Mouse (Mus musculus) activated CD4-positive, CD25-positive, alpha-beta regulatory T cell, adult 4 months (primary cell): ENCODE data around the gene Tmem102. TPM values are rescaled to one million over a fixed set of nuclear protein-coding genes. Genes with fewer than 3 reads are reported as not detected.

Experiments
- ATAC-seq: one replicate; pipeline ENCODE4 v1.8.0; 2017
- polyA plus RNA-seq, 2 experiments: library from polyadenylated mRNA; unstranded; fragments of 100-300 nt; shearing (Covaris generic); gene quantifications; one replicate each; pipeline ENCODE4 v1.2.1; 2017

The Tmem102 gene
- polyA plus RNA-seq, 2 experiments from 2014 or later, result not detected

GRCm38 (mm10) chr11:69784793-69785272 lies 20.6 kb downstream of the Tmem102 start:
- ATAC-seq, result no peak

GRCm38 (mm10) chr11:69781828-69782227 lies 23.6 kb downstream of the Tmem102 start:
- ATAC-seq, result no peak

DNA sequence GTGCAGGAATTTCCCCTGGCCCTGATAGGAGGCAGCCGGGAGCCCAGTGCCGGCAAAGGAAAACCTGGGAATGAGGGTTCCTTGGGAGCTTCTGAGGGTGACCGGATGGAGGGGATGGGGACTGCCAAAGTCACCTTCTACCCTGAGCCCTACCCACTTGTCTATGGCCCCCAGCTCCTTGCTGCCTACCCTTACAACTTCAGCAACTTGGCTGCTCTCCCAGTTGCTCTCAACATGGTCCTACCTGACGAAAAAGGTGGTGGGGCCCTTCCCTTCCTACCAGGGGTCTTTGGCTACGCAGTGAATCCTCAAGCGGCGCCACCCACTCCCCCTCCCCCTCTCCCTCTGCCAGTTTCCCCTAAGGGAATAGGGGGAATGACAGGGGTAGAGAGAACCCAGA lies 26.4 kb downstream of the Tmem102 start:
- no peak for ATAC-seq

DNA sequence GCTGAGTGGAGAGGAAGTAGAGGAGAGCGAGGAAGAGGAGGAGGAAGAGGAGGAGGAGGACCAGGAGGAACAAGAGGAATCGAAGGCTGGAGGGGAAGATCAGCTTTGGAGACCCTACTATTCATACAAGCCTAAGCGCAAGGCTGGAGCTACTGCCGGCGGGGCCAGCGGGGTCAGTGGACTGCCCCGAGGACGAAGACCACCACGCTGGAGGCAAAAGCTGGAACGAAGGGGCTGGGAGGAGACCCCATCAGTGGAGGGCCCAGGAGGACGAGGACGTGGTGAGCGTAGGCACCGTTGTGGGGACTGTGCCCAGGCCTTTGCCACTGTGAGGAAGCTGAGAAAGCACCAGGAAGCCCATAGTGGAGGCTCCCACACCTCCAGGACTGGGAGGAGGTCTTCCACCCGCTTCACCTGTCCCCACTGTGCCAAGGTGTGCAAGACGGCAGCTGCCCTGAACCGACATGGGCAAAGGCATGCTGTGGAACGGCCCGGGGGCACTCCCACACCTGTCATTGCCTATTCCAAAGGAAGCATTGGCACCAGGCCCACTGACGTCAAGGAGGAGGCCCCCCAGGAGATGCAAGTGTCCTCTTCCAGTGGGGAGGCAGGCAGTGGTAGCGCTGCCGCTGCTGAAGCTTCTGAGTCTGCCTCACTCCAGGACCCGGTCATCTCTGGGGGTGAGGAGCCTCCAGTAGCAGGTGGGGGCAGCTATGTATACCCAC lies 27.0 kb downstream of the Tmem102 start:
- no peak for ATAC-seq

GRCm38 (mm10) chr11:69777504-69778257 lies 27.7 kb downstream of the Tmem102 start:
- ATAC-seq, result no peak

DNA sequence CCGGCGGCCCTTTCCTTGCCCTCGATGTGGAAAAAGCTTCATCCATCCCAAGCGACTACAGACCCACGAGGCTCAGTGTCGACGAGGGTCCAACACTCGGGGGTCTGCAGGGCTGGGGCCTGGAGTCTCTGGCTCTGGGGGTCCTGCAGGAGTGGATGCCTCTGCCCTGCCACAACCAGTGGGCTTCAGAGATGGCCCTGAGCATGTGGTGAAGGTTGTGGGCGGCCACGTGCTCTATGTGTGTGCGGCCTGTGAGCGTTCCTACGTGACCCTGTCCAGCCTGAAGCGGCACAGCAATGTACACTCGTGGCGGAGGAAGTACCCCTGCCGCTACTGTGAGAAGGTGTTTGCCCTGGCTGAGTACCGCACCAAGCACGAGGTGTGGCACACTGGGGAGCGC lies 28.9 kb downstream of the Tmem102 start:
- ATAC-seq, result no peak

DNA sequence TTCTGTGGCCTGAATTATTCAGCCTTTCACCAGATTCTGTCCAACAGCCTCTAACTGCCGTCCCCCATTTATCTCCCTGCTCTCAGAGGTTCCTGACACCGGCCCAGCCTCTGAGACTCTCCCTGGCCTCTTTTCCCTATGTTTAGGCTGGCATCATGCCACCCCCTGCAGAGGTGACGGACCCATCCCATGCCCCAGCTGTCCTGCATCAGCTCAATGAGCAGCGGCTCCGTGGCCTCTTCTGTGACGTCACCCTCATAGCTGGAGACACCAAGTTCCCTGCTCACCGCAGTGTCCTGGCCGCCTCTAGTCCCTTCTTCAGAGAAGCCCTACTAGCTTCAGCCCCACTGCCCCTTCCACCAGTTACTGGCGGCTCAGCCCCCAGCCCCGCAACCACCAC lies 29.7 kb downstream of the Tmem102 start:
- ATAC-seq, result no peak

GRCm38 (mm10) chr11:69774961-69775360 lies 30.5 kb downstream of the Tmem102 start:
- no peak for ATAC-seq

GRCm38 (mm10) chr11:69767625-69767909 lies 37.9 kb downstream of the Tmem102 start:
- no peak for ATAC-seq

GRCm38 (mm10) chr11:69766872-69767624 lies 38.4 kb downstream of the Tmem102 start:
- ATAC-seq, result no peak

DNA sequence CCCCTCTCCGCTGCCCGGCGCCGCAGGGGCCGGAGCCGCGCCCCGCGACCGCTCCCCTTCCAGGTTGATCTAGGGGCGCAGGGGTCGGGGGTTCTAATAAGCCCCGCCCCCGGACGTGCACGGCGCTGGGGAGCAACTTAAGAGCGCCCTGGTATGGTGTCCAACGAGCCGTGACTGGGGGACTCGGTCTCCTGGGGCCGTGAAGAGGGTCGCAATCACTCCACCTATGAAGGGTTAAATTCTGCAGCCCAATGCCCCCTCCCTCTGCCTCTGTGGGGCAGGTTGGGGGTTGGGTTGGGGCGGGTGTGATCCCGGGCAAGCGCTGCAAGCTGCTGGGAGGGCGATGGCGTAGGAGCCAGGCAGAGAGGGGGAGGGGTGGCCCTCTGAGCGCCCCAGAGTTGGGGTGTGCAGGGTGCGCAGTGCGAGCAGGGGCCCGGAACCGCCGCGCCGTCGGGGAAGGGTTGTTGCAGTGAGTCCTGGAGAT lies 39.3 kb downstream of the Tmem102 start:
- peak; percentile 83 for ATAC-seq

- ATAC-seq, result peak; percentile 33
Observed at GRCm38 (mm10) chr11:69765221-69766125, 40.0 kb downstream of the Tmem102 start, which contains the start of gene Zbtb4. TSS of gene Zbtb4 (plus strand) at chr11:69765912.

- ATAC-seq, result no peak
Observed at GRCm38 (mm10) chr11:69763551-69763950, 41.9 kb downstream of the Tmem102 start.

- ATAC-seq, result no peak
Observed at GRCm38 (mm10) chr11:69761868-69762267, 43.6 kb downstream of the Tmem102 start, which contains the start of gene Slc35g3. TSS of gene Slc35g3 (minus strand) at chr11:69761968.

- ATAC-seq, result no peak
Observed at GRCm38 (mm10) chr11:69760901-69761200, 44.6 kb downstream of the Tmem102 start.

GRCm38 (mm10) chr11:69760160-69760900 lies 45.1 kb downstream of the Tmem102 start:
- no peak for ATAC-seq

GRCm38 (mm10) chr11:69758971-69759721 lies 46.3 kb downstream of the Tmem102 start:
- peak; percentile 59 for ATAC-seq

- ATAC-seq, result peak; percentile 63
Observed at GRCm38 (mm10) chr11:69758478-69758970, 46.9 kb downstream of the Tmem102 start, which contains the start of gene Polr2a. TSS of gene Polr2a (minus strand) at chr11:69758637.

GRCm38 (mm10) chr11:69758090-69758456 lies 47.4 kb downstream of the Tmem102 start:
- peak; percentile 24 for ATAC-seq
